Mouse (Mus musculus) yolk sac, embryonic 10.5 days (tissue): ENCODE data around the gene Cgnl1.

Experiments used
- DNase-seq: peaks from one replicate; pipeline ENCODE4 v3.0.0-alpha.2; 2017; ENCODE audit warnings: low spot score

The Cgnl1 gene

GRCm38 (mm10) chr9:71670677-71671076, 100.7 kb downstream of the Cgnl1 start:
- DNase-seq = no peak

GRCm38 (mm10) chr9:71667616-71668015, 103.8 kb downstream of the Cgnl1 start:
- DNase-seq = peak; percentile 62

- DNase-seq = peak; percentile 68
These were observed 105.0 kb downstream of the Cgnl1 start for GRCm38 (mm10) chr9:71666432-71666831.

- no peak for DNase-seq
These were observed 105.9 kb downstream of the Cgnl1 start for GRCm38 (mm10) chr9:71665493-71665892.

- no peak for DNase-seq
These were observed 106.5 kb downstream of the Cgnl1 start for GRCm38 (mm10) chr9:71664855-71665254.

GRCm38 (mm10) chr9:71663421-71664217, 107.8 kb downstream of the Cgnl1 start:
- DNase-seq = peak; percentile 92

GRCm38 (mm10) chr9:71660540-71660939, 110.9 kb downstream of the Cgnl1 start:
- DNase-seq = peak; percentile 73

GRCm38 (mm10) chr9:71659681-71660080, 111.7 kb downstream of the Cgnl1 start:
- DNase-seq = no peak

GRCm38 (mm10) chr9:71657199-71657598, 114.2 kb downstream of the Cgnl1 start:
- DNase-seq = no peak

- DNase-seq = no peak
These were observed 116.5 kb downstream of the Cgnl1 start for GRCm38 (mm10) chr9:71654861-71655260.

GRCm38 (mm10) chr9:71646115-71646514, 125.3 kb downstream of the Cgnl1 start:
- DNase-seq = peak; percentile 71

- DNase-seq = no peak
These were observed 127.8 kb downstream of the Cgnl1 start for GRCm38 (mm10) chr9:71643611-71644010.

GRCm38 (mm10) chr9:71642270-71642669, 129.1 kb downstream of the Cgnl1 start:
- DNase-seq = no peak

- DNase-seq = no peak
These were observed 131.0 kb downstream of the Cgnl1 start for GRCm38 (mm10) chr9:71640361-71640927.

- DNase-seq = no peak
These were observed 133.2 kb downstream of the Cgnl1 start for GRCm38 (mm10) chr9:71638198-71638597.

- DNase-seq = no peak
These were observed 134.5 kb downstream of the Cgnl1 start for GRCm38 (mm10) chr9:71636854-71637253.

GRCm38 (mm10) chr9:71635627-71636026, 135.8 kb downstream of the Cgnl1 start:
- no peak for DNase-seq

- no peak for DNase-seq
These were observed 136.5 kb downstream of the Cgnl1 start for GRCm38 (mm10) chr9:71634916-71635315.

GRCm38 (mm10) chr9:71628921-71629320, 142.5 kb downstream of the Cgnl1 start:
- no peak for DNase-seq

GRCm38 (mm10) chr9:71628286-71628685, 143.1 kb downstream of the Cgnl1 start:
- no peak for DNase-seq

GRCm38 (mm10) chr9:71625961-71626360, 145.4 kb downstream of the Cgnl1 start:
- no peak for DNase-seq

- peak; percentile 64 for DNase-seq
These were observed 146.5 kb downstream of the Cgnl1 start for GRCm38 (mm10) chr9:71624793-71625495.
